Mouse (Mus musculus) stomach, embryonic 16.5 days (tissue): ENCODE measurements at regions not wholly inside any gene's neighbourhood (a gene's known extent, or its start where the extent isn't known, plus 50 kb on each side); places are given as distances from the start of the nearest gene placed in this dataset.
"Not testable (repeated sequence)": the region's sequence is repeated elsewhere in the genome, so short reads cannot be mapped to it uniquely, and the experiment has no call there.

Experiments
- ATAC-seq: fragments of 200-750 bp; cut with Nextera tagmentation; 2 replicates; pipeline ENCODE4 v1.8.0; 2017; ENCODE audit warnings: moderate number of reproducible peaks, moderate TSS enrichment; ENCODE audit not compliant: insufficient read depth, low FRiP score
- H3K27ac ChIP-seq: fragments of 300-500 bp; sonication (generic); 2 replicates; pipeline ENCODE4 v1.5.1; 2014; ENCODE audit warnings: low read length
- H3K27me3 ChIP-seq: fragments of 300-500 bp; sonication (generic); 2 replicates; pipeline ENCODE4 v1.6.1; 2014; ENCODE audit warnings: low read length, control low read depth, mixed read lengths; ENCODE audit not compliant: control insufficient read depth, insufficient read depth
- H3K36me3 ChIP-seq: fragments of 300-500 bp; sonication (generic); 2 replicates; pipeline ENCODE4 v1.6.1; 2014; ENCODE audit warnings: low read length; ENCODE audit not compliant: control insufficient read depth, insufficient read depth
- H3K4me1 ChIP-seq: fragments of 300-500 bp; sonication (generic); 2 replicates; pipeline ENCODE4 v1.6.1; 2014; ENCODE audit warnings: low read length, control low read depth, mixed read lengths; ENCODE audit not compliant: control insufficient read depth, insufficient read depth
- H3K4me2 ChIP-seq: fragments of 300-500 bp; sonication (generic); 2 replicates; pipeline ENCODE4 v1.6.1; 2014; ENCODE audit warnings: low read depth, low read length, mixed read lengths
- H3K4me3 ChIP-seq: fragments of 300-500 bp; sonication (generic); replicated peaks from 2 replicates; pipeline ENCODE4 v1.5.1; 2014; ENCODE audit warnings: mild to moderate bottlenecking, low read length
- H3K9ac ChIP-seq: fragments of 300-500 bp; sonication (generic); 2 replicates; pipeline ENCODE4 v1.6.1; 2014; ENCODE audit warnings: low read length
- H3K9me3 ChIP-seq: fragments of 300-500 bp; sonication (generic); replicated peaks from 2 replicates; pipeline ENCODE4 v1.6.1; 2016; ENCODE audit warnings: low read length, control low read depth; ENCODE audit not compliant: control insufficient read depth
- WGBS: fragments of 180-500 bp; shearing (Covaris S2); extraction: QIAGEN DNeasy Blood & Tissue Kit; methylation state at CpG from one replicate; pipeline ENCODE4 v1.1.7; 2014; 5-methylcytosine and 5-hydroxymethylcytosine counted together

- H3K4me2 ChIP-seq, result no peak overlapping the region
- ATAC-seq, result no peak
- 0 out of 2 replicates have a peak, but pooled peaks cover 5% of the 10 kb centered on the region for H3K27me3 ChIP-seq
- H3K4me3 ChIP-seq, result no peak overlapping the region
- no peak overlapping the region for H3K27ac ChIP-seq
- 7% methylated on average over 2 of the region's 2 CpGs for WGBS
- H3K9me3 ChIP-seq, result no peaks in the 10 kb centered on the region
- no peaks in the 10 kb centered on the region for H3K4me1 ChIP-seq
- H3K36me3 ChIP-seq, result no peaks in the 10 kb centered on the region
- no peak overlapping the region for H3K9ac ChIP-seq
Observed at GRCm38 (mm10) chr9:43857988-43858387, 114.2 kb downstream of the Nectin1 start.

GRCm38 (mm10) chr9:43858761-43859160 is 115.0 kb downstream of the Nectin1 start:
- H3K4me3 ChIP-seq, result no peak overlapping the region

GRCm38 (mm10) chr9:43860264-43860663 is 116.5 kb downstream of the Nectin1 start:
- Histone ChIP-seq H3K27ac (no peak overlapping the region), H3K36me3 (no peaks in the 10 kb centered on the region), H3K9me3 (no peaks in the 10 kb centered on the region), H3K4me1 (peaks cover 6% of the 10 kb centered on the region; the same call in 1 of the 2 replicates), H3K27me3 (peaks cover 19% of the 10 kb centered on the region), H3K9ac (no peak overlapping the region), H3K4me3 (no peak overlapping the region), H3K4me2 (no peak overlapping the region)
- ATAC-seq, result no peak
- WGBS, result 95% methylated on average over 2 of the region's 2 CpGs

More at GRCm38 (mm10) chr9:43858761-43859160, 115.0 kb downstream of the Nectin1 start:
- no peak overlapping the region for H3K27ac ChIP-seq
- H3K36me3 ChIP-seq, result no peaks in the 10 kb centered on the region
- no peaks in the 10 kb centered on the region for H3K9me3 ChIP-seq
- H3K9ac ChIP-seq, result no peak overlapping the region
- 30% methylated on average over 6 of the region's 6 CpGs for WGBS
- 0 out of 2 replicates have a peak, but pooled peaks cover 7% of the 10 kb centered on the region for H3K27me3 ChIP-seq
- H3K4me1 ChIP-seq, result no peaks in the 10 kb centered on the region
- no peak for ATAC-seq
- H3K4me2 ChIP-seq, result no peak overlapping the region

DNA sequence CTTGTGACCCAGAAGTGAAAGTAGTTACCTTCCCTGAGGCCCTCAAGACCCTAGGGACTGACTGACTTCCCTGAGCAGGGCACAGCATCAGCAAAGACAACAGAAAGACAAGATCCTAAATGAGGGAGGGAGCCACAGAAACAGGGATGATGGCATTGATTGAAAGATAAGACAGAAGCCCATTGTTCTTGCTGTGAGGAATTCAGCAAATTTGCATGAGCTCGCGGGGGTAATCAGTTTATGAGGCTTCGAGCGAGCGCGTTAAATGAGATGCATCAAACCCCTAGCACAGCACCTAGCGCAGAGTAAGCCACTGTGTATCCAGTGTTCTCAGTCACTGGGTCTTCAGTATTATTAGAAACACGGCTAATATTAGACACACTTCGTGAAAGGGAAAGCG is 117.6 kb downstream of the Nectin1 start:
- Histone ChIP-seq H3K4me1 (peaks cover 6% of the 10 kb centered on the region; the same call in 1 of the 2 replicates), H3K27ac (no peak overlapping the region), H3K4me2 (no peak overlapping the region), H3K27me3 (peaks cover 21% of the 10 kb centered on the region), H3K36me3 (no peaks in the 10 kb centered on the region), H3K4me3 (no peak overlapping the region), H3K9ac (no peak overlapping the region), H3K9me3 (no peaks in the 10 kb centered on the region)
- ATAC-seq, result no peak
- 34% methylated on average over 10 of the region's 10 CpGs for WGBS

DNA sequence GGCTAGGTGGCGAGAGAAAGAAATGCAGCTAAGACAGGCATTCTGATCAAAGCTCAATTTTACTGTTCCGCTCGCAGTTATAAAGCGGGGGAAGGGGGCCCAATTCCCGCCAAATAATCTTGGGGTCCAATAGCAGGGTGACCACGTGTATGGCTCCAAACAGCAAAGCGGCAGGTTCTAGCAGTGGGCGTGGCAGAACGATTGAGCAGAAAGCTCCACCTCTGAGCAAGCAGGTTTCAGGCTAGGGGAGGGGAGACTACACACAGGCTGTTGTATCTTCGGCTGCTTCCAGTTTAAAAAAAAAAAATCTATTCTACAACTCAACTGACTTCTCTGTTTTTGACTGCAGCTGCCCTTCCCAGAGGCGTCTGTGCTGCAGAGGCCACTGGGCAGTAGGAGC is 118.2 kb downstream of the Nectin1 start:
- H3K4me3 ChIP-seq, H3K36me3 ChIP-seq, ATAC-seq, H3K4me2 ChIP-seq, H3K9me3 ChIP-seq, H3K27ac ChIP-seq, H3K4me1 ChIP-seq, H3K9ac ChIP-seq: not testable (repeated sequence)
- H3K27me3 ChIP-seq, result peaks cover 21% of the 10 kb centered on the region
- WGBS, result 15% methylated on average over 11 of the region's 11 CpGs

GRCm38 (mm10) chr9:43863609-43864397 is 120.0 kb downstream of the Nectin1 start:
- Histone ChIP-seq H3K9me3 (no peaks in the 10 kb centered on the region), H3K27ac (no peak overlapping the region), H3K4me3 (0 out of 2 replicates have a peak overlapping the region, but pooled peaks have one; percentile 0), H3K36me3 (no peaks in the 10 kb centered on the region), H3K4me1 (peaks cover 6% of the 10 kb centered on the region; the same call in 1 of the 2 replicates), H3K4me2 (peak overlapping the region; percentile 25), H3K9ac (no peak overlapping the region), H3K27me3 (peaks cover 21% of the 10 kb centered on the region)
- no peak; the same call in 1 of the 2 replicates for ATAC-seq
- WGBS, result 5% methylated on average over 30 of the region's 30 CpGs

DNA sequence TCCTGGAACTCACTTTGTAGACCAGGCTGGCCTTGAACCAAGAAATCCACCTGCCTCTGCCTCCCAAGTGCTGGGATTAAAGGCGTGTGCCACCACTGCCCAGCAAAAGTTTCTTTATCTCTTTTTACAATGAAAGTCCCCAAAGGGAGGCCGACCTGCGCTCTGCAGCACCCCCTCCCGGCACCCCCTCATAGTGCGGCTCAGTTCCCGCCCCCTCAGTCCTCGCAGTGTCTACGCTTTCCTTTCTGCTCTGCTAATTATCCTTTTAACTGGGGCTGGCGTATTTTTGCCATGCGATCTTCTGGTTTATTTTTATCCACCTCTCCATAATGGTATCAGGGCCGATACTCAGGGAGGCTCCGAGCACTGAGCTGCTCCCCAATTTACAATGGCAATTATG is 123.0 kb downstream of the Nectin1 start:
- Histone ChIP-seq H3K4me2 (no peak overlapping the region), H3K27ac (no peak overlapping the region), H3K27me3 (peaks cover 15% of the 10 kb centered on the region), H3K9me3 (no peaks in the 10 kb centered on the region), H3K4me3 (no peak overlapping the region), H3K4me1 (peaks cover 6% of the 10 kb centered on the region; the same call in 1 of the 2 replicates), H3K36me3 (no peaks in the 10 kb centered on the region), H3K9ac (no peak overlapping the region)
- ATAC-seq, result no peak
- 77% methylated on average over 12 of the region's 12 CpGs for WGBS

DNA sequence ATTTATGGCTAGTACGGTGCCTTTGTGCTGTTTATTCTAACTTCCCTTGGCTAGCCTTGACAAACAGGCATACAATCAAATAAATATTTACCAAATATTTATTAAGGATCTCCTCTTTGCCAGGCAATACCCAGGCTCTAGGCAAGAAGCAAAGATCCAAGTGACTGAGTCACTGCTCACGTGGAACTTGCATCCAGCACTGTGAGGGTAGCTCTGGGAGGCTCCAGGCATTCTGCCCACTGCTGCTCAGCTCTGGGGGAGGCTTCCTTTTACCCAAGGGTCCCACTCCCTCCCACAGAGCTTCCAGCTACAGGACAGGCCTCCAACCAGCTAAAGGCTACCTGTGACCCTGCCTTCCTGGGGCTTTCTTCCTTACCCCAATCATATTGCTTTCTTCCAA is 130.1 kb downstream of the Nectin1 start:
- Histone ChIP-seq H3K9ac (no peak overlapping the region), H3K4me2 (no peak overlapping the region), H3K27me3 (peaks cover 12% of the 10 kb centered on the region), H3K27ac (no peak overlapping the region), H3K4me1 (no peaks in the 10 kb centered on the region), H3K36me3 (no peaks in the 10 kb centered on the region), H3K9me3 (no peaks in the 10 kb centered on the region), H3K4me3 (no peak overlapping the region)
- WGBS, result 63% methylated on average over 2 of the region's 2 CpGs
- no peak for ATAC-seq

- 77% methylated on average over 5 of the region's 5 CpGs for WGBS
Observed at GRCm38 (mm10) chr9:43874332-43874731, 130.5 kb downstream of the Nectin1 start.

More at GRCm38 (mm10) chr9:43874332-43874731, 130.5 kb downstream of the Nectin1 start:
- H3K27me3 ChIP-seq, result peaks cover 17% of the 10 kb centered on the region
- no peak overlapping the region for H3K4me3 ChIP-seq
- H3K9me3 ChIP-seq, result no peaks in the 10 kb centered on the region
- H3K9ac ChIP-seq, result no peak overlapping the region
- H3K36me3 ChIP-seq, result no peaks in the 10 kb centered on the region
- H3K4me2 ChIP-seq, result no peak overlapping the region
- H3K27ac ChIP-seq, result no peak overlapping the region
- no peak for ATAC-seq
- no peaks in the 10 kb centered on the region for H3K4me1 ChIP-seq
